Mouse (Mus musculus): ENCODE measurements around the gene Fyttd1. TPM values are rescaled to one million over a fixed set of nuclear protein-coding genes. Genes with fewer than 3 reads are reported as not detected.
A peak's percentile ranks its signal among the peaks of the same experiment; 100 is the strongest.

Fyttd1 gene
- polyA plus RNA-seq, 1 experiment, result 39.8 TPM

DNA sequence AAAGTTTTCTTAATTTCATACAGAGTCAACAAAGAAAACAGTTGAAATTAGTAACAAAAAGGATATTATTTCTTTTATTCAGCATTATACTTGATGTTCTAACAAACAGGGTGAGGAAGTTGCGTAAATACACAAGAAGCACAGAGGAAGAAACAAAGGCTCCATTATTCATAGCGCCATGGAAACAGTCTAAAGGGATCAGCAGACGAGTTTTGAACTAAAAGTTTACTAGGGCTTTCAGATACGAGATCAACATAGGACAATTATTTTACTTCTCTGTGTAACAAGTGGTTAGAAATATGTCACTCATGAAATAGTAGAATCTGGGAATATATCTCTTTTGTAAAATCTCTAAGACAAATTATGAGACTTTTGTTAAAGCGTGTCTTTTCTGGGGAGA lies 68.1 kb downstream of the Fyttd1 start:
- Histone ChIP-seq H3ac (ENCODE audit: control insufficient read depth, insufficient read length) (no peak overlapping the region), H3K79me2 (ENCODE audit: control insufficient read depth, insufficient read depth) (peaks cover 62% of the 10 kb centered on the region), H3K27me3 (ENCODE audit: control insufficient read depth, insufficient read depth, insufficient read length) (no peaks in the 10 kb centered on the region), H3K4me2 (ENCODE audit: low read depth) (no peak overlapping the region), H3K36me3 (ENCODE audit: control insufficient read depth, insufficient read depth) (no peaks in the 10 kb centered on the region), H3K4me3 (no peak overlapping the region)
- TF ChIP-seq USF1 (IDR thresholded peaks at IDR 0.05; ENCODE audit: low read depth) (no peak), MYOG (IDR thresholded peaks at IDR 0.05; ENCODE audit: control insufficient read depth in 1 of 3, insufficient read depth in 1 of 3, insufficient read length in 2 of 3, low read depth in 2 of 3) (no peak), TCF12 (IDR thresholded peaks at IDR 0.05; ENCODE audit: insufficient read depth, poor library complexity, severe bottlenecking) (no peak), E2F4 (IDR thresholded peaks at IDR 0.05; ENCODE audit: insufficient read depth) (no peak), CEBPB (IDR thresholded peaks at IDR 0.05; ENCODE audit: insufficient read depth, poor library complexity, severe bottlenecking) (no peak)

DNA sequence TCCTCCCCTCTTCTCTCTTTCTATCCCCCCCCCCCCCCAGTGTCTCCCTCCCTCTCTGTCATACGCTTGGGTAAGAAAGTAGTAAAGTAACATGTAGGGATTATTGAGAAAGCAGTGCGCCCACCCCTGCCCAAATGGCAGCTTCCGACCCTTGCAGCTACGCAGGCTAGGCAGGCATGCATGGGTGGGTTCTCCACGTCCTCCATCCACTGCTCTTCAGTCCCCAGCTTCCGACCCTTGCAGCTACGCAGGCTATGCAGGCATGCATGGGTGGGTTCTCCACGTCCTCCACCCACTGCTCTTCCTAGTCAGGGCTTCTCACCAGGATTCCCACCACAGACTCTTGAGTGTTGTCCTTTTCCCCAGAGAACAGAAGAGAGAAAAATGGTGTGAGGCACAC lies 70.7 kb downstream of the Fyttd1 start:
- no peak overlapping the region for H3K4me2 ChIP-seq (ENCODE audit: low read depth)
- no peaks in the 10 kb centered on the region for H3K36me3 ChIP-seq (ENCODE audit: control insufficient read depth, insufficient read depth)
- H3K79me2 ChIP-seq (ENCODE audit: control insufficient read depth, insufficient read depth), result peaks cover 52% of the 10 kb centered on the region
- no peak overlapping the region for H3K4me3 ChIP-seq
- no peaks in the 10 kb centered on the region for H3K27me3 ChIP-seq (ENCODE audit: control insufficient read depth, insufficient read depth, insufficient read length)
- no peak overlapping the region for H3ac ChIP-seq (ENCODE audit: control insufficient read depth, insufficient read length)
- no peak for TF ChIP-seq POLR2A (IDR thresholded peaks at IDR 0.05; ENCODE audit: insufficient read length, low read depth)
- no peak for TF ChIP-seq MYOD1 (IDR thresholded peaks at IDR 0.05; ENCODE audit: control insufficient read depth in 1 of 3, insufficient read length in 2 of 3, low read depth in 2 of 3)
- no peak for TF ChIP-seq TCF3 (IDR thresholded peaks at IDR 0.05; ENCODE audit: insufficient read length, low read depth)
- no peak for TF ChIP-seq SRF (IDR thresholded peaks at IDR 0.05; ENCODE audit: control insufficient read depth, insufficient read length, low read depth)
- TF ChIP-seq CEBPB (IDR thresholded peaks at IDR 0.05; ENCODE audit: insufficient read depth, poor library complexity, severe bottlenecking), result no peak
- no peak for TF ChIP-seq USF1 (IDR thresholded peaks at IDR 0.05; ENCODE audit: low read depth)

GRCm38 (mm10) chr16:32948656-32949055 lies 71.4 kb downstream of the Fyttd1 start:
- no peak overlapping the region for H3K4me3 ChIP-seq
- H3K4me2 ChIP-seq (ENCODE audit: low read depth), result no peak overlapping the region
- H3ac ChIP-seq (ENCODE audit: control insufficient read depth, insufficient read length), result no peak overlapping the region
- peaks cover 46% of the 10 kb centered on the region for H3K79me2 ChIP-seq (ENCODE audit: control insufficient read depth, insufficient read depth)
- H3K27me3 ChIP-seq (ENCODE audit: control insufficient read depth, insufficient read depth, insufficient read length), result no peaks in the 10 kb centered on the region
- H3K36me3 ChIP-seq (ENCODE audit: control insufficient read depth, insufficient read depth), result no peaks in the 10 kb centered on the region
- TF ChIP-seq SRF (IDR thresholded peaks at IDR 0.05; ENCODE audit: control insufficient read depth, insufficient read length, low read depth) (no peak), TCF12 (IDR thresholded peaks at IDR 0.05; ENCODE audit: insufficient read depth, poor library complexity, severe bottlenecking) (no peak), MYOD1 (IDR thresholded peaks at IDR 0.05; ENCODE audit: control insufficient read depth in 1 of 3, insufficient read length in 2 of 3, low read depth in 2 of 3) (peak in 1 of 3 experiments; percentile 24), USF1 (IDR thresholded peaks at IDR 0.05; ENCODE audit: low read depth) (no peak), REST (IDR thresholded peaks at IDR 0.05; ENCODE audit: insufficient read depth, insufficient read length) (no peak), POLR2A (IDR thresholded peaks at IDR 0.05; ENCODE audit: insufficient read length, low read depth) (no peak)

GRCm38 (mm10) chr16:32949281-32949680 lies 72.0 kb downstream of the Fyttd1 start:
- H3K27me3 ChIP-seq (ENCODE audit: control insufficient read depth, insufficient read depth, insufficient read length), result no peaks in the 10 kb centered on the region
- H3K4me3 ChIP-seq, result no peak overlapping the region
- H3K79me2 ChIP-seq (ENCODE audit: control insufficient read depth, insufficient read depth), result peaks cover 40% of the 10 kb centered on the region
- no peak overlapping the region for H3K4me2 ChIP-seq (ENCODE audit: low read depth)
- TF ChIP-seq MYOD1 (IDR thresholded peaks at IDR 0.05; ENCODE audit: control insufficient read depth in 1 of 3, insufficient read length in 2 of 3, low read depth in 2 of 3) (no peak), USF1 (IDR thresholded peaks at IDR 0.05; ENCODE audit: low read depth) (no peak), POLR2A (IDR thresholded peaks at IDR 0.05; ENCODE audit: insufficient read length, low read depth) (no peak), SRF (IDR thresholded peaks at IDR 0.05; ENCODE audit: control insufficient read depth, insufficient read length, low read depth) (no peak), REST (IDR thresholded peaks at IDR 0.05; ENCODE audit: insufficient read depth, insufficient read length) (no peak), MYOG (IDR thresholded peaks at IDR 0.05; ENCODE audit: control insufficient read depth in 1 of 3, insufficient read depth in 1 of 3, insufficient read length in 2 of 3, low read depth in 2 of 3) (no peak), CEBPB (IDR thresholded peaks at IDR 0.05; ENCODE audit: insufficient read depth, poor library complexity, severe bottlenecking) (no peak), E2F4 (IDR thresholded peaks at IDR 0.05; ENCODE audit: insufficient read depth) (no peak), POLR2AphosphoS2 (IDR thresholded peaks at IDR 0.05; ENCODE audit: insufficient read length, low read depth) (no peak), TCF3 (IDR thresholded peaks at IDR 0.05; ENCODE audit: insufficient read length, low read depth) (no peak), TCF12 (IDR thresholded peaks at IDR 0.05; ENCODE audit: insufficient read depth, poor library complexity, severe bottlenecking) (no peak), MAX (IDR thresholded peaks at IDR 0.05; ENCODE audit: low read depth) (no peak)
- no peaks in the 10 kb centered on the region for H3K36me3 ChIP-seq (ENCODE audit: control insufficient read depth, insufficient read depth)
- no peak overlapping the region for H3ac ChIP-seq (ENCODE audit: control insufficient read depth, insufficient read length)

DNA sequence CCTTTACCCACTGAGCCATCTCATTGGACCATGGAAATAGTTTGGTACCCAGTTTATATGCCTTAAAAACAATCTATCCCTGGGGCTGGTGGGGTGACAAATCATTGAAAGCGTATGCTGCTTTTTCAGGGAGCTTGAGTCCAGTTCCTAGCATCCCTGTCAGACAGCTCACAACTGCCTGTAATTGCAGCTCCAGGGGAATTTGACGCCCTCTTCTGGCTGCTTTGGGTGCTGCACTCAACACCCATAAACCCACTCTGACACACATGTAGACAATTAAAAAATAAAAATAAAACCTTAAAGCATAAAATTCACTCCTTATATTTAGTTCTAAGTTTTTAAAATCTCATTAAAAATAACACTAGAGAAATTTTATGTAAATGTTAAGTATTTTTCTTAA lies 73.8 kb downstream of the Fyttd1 start:
- Histone ChIP-seq H3K4me3 (no peak overlapping the region), H3ac (ENCODE audit: control insufficient read depth, insufficient read length) (no peak overlapping the region), H3K36me3 (ENCODE audit: control insufficient read depth, insufficient read depth) (peaks cover 11% of the 10 kb centered on the region), H3K79me2 (ENCODE audit: control insufficient read depth, insufficient read depth) (peaks cover 23% of the 10 kb centered on the region), H3K4me2 (ENCODE audit: low read depth) (no peak overlapping the region), H3K27me3 (ENCODE audit: control insufficient read depth, insufficient read depth, insufficient read length) (no peaks in the 10 kb centered on the region)
- TF ChIP-seq SRF (IDR thresholded peaks at IDR 0.05; ENCODE audit: control insufficient read depth, insufficient read length, low read depth) (no peak), POLR2AphosphoS2 (IDR thresholded peaks at IDR 0.05; ENCODE audit: insufficient read length, low read depth) (no peak), TCF12 (IDR thresholded peaks at IDR 0.05; ENCODE audit: insufficient read depth, poor library complexity, severe bottlenecking) (no peak)
